Mouse (Mus musculus) heart, adult 11 months (tissue): ENCODE measurements around the gene Lsamp.

Source experiments
- DNase-seq: peaks from one replicate; pipeline ENCODE4 v3.0.0; 2022

Gene Lsamp

GRCm38 (mm10) chr16:40290132-40290531, 306.0 kb downstream of the Lsamp start:
- peak; percentile 36 for DNase-seq

GRCm38 (mm10) chr16:40294296-40294882, 310.2 kb downstream of the Lsamp start:
- no peak for DNase-seq

- no peak for DNase-seq
These were observed 311.1 kb downstream of the Lsamp start for GRCm38 (mm10) chr16:40295240-40295639.

- no peak for DNase-seq
These were observed 323.5 kb downstream of the Lsamp start for GRCm38 (mm10) chr16:40307666-40308065.

GRCm38 (mm10) chr16:40316199-40316598, 332.0 kb downstream of the Lsamp start:
- DNase-seq, result no peak

GRCm38 (mm10) chr16:40324811-40325210, 340.6 kb downstream of the Lsamp start:
- DNase-seq, result peak; percentile 71

GRCm38 (mm10) chr16:40328249-40328820, 344.2 kb downstream of the Lsamp start:
- DNase-seq, result peak; percentile 72

- no peak for DNase-seq
These were observed 385.5 kb downstream of the Lsamp start for GRCm38 (mm10) chr16:40369677-40370076.

GRCm38 (mm10) chr16:40371291-40371690, 387.1 kb downstream of the Lsamp start:
- no peak for DNase-seq

GRCm38 (mm10) chr16:40375314-40375713, 391.2 kb downstream of the Lsamp start:
- no peak for DNase-seq

- DNase-seq, result no peak
These were observed 393.1 kb downstream of the Lsamp start for GRCm38 (mm10) chr16:40377129-40377799.

GRCm38 (mm10) chr16:40392106-40392505, 407.9 kb downstream of the Lsamp start:
- DNase-seq, result no peak

- no peak for DNase-seq
These were observed 415.4 kb downstream of the Lsamp start for GRCm38 (mm10) chr16:40399531-40399930.

- DNase-seq, result no peak
These were observed 450.1 kb downstream of the Lsamp start for GRCm38 (mm10) chr16:40434280-40434679.

GRCm38 (mm10) chr16:40436415-40436814, 452.3 kb downstream of the Lsamp start:
- no peak for DNase-seq

GRCm38 (mm10) chr16:40437879-40438278, 453.7 kb downstream of the Lsamp start:
- DNase-seq, result no peak

GRCm38 (mm10) chr16:40438876-40439275, 454.7 kb downstream of the Lsamp start:
- DNase-seq, result no peak

- DNase-seq, result no peak
These were observed 462.4 kb downstream of the Lsamp start for GRCm38 (mm10) chr16:40446587-40446986.

GRCm38 (mm10) chr16:40463411-40464058, 479.4 kb downstream of the Lsamp start:
- no peak for DNase-seq

GRCm38 (mm10) chr16:40466596-40466995, 482.4 kb downstream of the Lsamp start:
- DNase-seq, result no peak

- no peak for DNase-seq
These were observed 486.8 kb downstream of the Lsamp start for GRCm38 (mm10) chr16:40470946-40471345.

- no peak for DNase-seq
These were observed 487.8 kb downstream of the Lsamp start for GRCm38 (mm10) chr16:40471967-40472366.

GRCm38 (mm10) chr16:40491606-40492005, 507.4 kb downstream of the Lsamp start:
- no peak for DNase-seq
